Mouse (Mus musculus) brain, embryonic 14.5 days (tissue): ENCODE data around the gene Dab1.

Source experiments
- CTCF ChIP-seq: fragments of 200-500 bp; IDR thresholded peaks from 2 replicates; pipeline ENCODE4 v1.5.1; 2012; ENCODE audit warnings: inconsistent platforms, mild to moderate bottlenecking, moderate library complexity, borderline replicate concordance; ENCODE audit not compliant: insufficient read depth, insufficient read length; ENCODE audit errors: extremely low read depth
- POLR2A ChIP-seq: fragments of 200-500 bp; IDR thresholded peaks from 2 replicates; pipeline ENCODE4 v1.6.1; 2012; ENCODE audit warnings: mild to moderate bottlenecking, inconsistent platforms, borderline replicate concordance; ENCODE audit not compliant: poor library complexity, insufficient read depth, insufficient read length, severe bottlenecking; ENCODE audit errors: extremely low read depth

DNA sequence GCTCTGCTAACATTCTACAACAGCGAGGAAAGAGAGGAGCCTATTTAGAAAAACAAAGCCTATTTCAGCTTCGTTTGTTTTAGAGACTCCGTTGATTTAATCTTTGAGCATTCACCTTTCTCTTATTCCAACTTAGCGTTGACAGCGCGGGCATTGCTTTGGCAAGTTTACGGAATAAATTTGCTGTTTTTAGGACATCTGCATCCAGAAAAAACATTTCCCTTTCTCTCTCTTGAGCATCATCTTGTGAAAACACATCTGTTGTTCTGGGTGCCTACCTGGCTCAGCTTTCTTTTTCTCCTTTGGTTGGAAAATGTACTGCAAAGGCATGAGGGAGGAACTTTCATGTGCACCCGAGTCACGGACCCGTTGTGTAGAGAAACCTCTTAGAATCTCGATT is 143.3 kb downstream of the Dab1 start:
- TF ChIP-seq CTCF: no peak
- no peak for TF ChIP-seq POLR2A
